Mouse (Mus musculus): ENCODE measurements around the gene Ecm1. TPM values are rescaled to one million over a fixed set of nuclear protein-coding genes. Genes with fewer than 3 reads are reported as not detected.

Ecm1 gene
- 157 and 174 TPM in 2 replicates for polyA plus RNA-seq (2012; rRNA removed)

- Histone ChIP-seq H3K27me3 (ENCODE audit: control insufficient read depth, insufficient read depth, low read length) (no peaks in the 10 kb centered on the region), H3K36me3 (ENCODE audit: control insufficient read depth, insufficient read depth, low read length) (peaks cover 33% of the 10 kb centered on the region), H3K4me3 (ENCODE audit: low read depth, low read length) (peak within 1 kb of the TSS; percentile 56), H3K4me1 (ENCODE audit: control insufficient read depth, insufficient read depth, insufficient read length, low read length) (peaks cover 9% of the 10 kb centered on the region), H3K27ac (ENCODE audit: insufficient read depth, low read depth, low read length) (peak within 1 kb of the TSS; percentile 72)
- 66% methylated on average over 7 of the region's 7 CpGs for WGBS
- peak; percentile 48; the same call in 1 of the 2 replicates for TF ChIP-seq POLR2A (IDR thresholded peaks at IDR 0.05; ENCODE audit: low read depth, low read length)
- no peak for TF ChIP-seq CTCF (IDR thresholded peaks at IDR 0.05; ENCODE audit: extremely low read depth, insufficient read length, insufficient replicate concordance, low read depth, low read length)
Measured at GRCm38 (mm10) chr3:95739353-95740104, at the start of gene Ecm1. Gene Ecm1 (minus strand): TSS chr3:95739569.

GRCm38 (mm10) chr3:95785501-95785900, 46.1 kb upstream of the Ecm1 start:
- Histone ChIP-seq H3K27me3 (ENCODE audit: control insufficient read depth, insufficient read depth, low read length) (no peaks in the 10 kb centered on the region), H3K4me1 (ENCODE audit: control insufficient read depth, insufficient read depth, insufficient read length, low read length) (no peaks in the 10 kb centered on the region), H3K4me3 (ENCODE audit: low read depth, low read length) (no peak overlapping the region), H3K36me3 (ENCODE audit: control insufficient read depth, insufficient read depth, low read length) (peaks cover 54% of the 10 kb centered on the region), H3K27ac (ENCODE audit: insufficient read depth, low read depth, low read length) (no peak overlapping the region)
- 86% methylated on average over 4 of the region's 4 CpGs for WGBS
- TF ChIP-seq POLR2A (IDR thresholded peaks at IDR 0.05; ENCODE audit: low read depth, low read length) (no peak), CTCF (IDR thresholded peaks at IDR 0.05; ENCODE audit: extremely low read depth, insufficient read length, insufficient replicate concordance, low read depth, low read length) (no peak)

DNA sequence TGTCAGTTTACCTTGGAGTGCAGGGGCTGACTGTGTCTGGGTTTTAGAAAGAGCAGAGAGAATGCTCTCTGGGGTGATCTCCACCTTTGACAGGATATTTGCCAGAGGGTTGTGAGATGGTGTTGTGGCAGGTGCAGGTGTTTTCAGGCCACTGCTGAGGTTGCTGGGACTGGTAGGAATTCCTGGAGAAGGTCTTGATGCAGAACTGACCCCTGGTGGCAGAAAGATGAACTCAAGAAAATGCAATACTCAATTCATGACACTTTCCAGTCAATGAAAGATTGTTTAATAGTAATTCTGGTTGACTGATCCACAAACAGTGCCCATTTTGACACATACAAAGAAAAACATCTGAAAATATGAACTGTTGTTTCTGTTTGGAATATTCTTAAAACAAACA, 32.6 kb upstream of the Ecm1 start:
- Histone ChIP-seq H3K27ac (ENCODE audit: insufficient read depth, low read depth, low read length) (no peak overlapping the region), H3K36me3 (ENCODE audit: control insufficient read depth, insufficient read depth, low read length) (peaks cover 45% of the 10 kb centered on the region), H3K27me3 (ENCODE audit: control insufficient read depth, insufficient read depth, low read length) (no peaks in the 10 kb centered on the region), H3K4me3 (ENCODE audit: low read depth, low read length) (no peak overlapping the region), H3K4me1 (ENCODE audit: control insufficient read depth, insufficient read depth, insufficient read length, low read length) (no peaks in the 10 kb centered on the region)
- TF ChIP-seq CTCF (IDR thresholded peaks at IDR 0.05; ENCODE audit: extremely low read depth, insufficient read length, insufficient replicate concordance, low read depth, low read length) (peak; percentile 62; the same call in 1 of the 2 replicates), POLR2A (IDR thresholded peaks at IDR 0.05; ENCODE audit: low read depth, low read length) (no peak)

- Histone ChIP-seq H3K4me1 (ENCODE audit: control insufficient read depth, insufficient read depth, insufficient read length, low read length) (no peaks in the 10 kb centered on the region), H3K27me3 (ENCODE audit: control insufficient read depth, insufficient read depth, low read length) (no peaks in the 10 kb centered on the region), H3K27ac (ENCODE audit: insufficient read depth, low read depth, low read length) (no peak overlapping the region), H3K36me3 (ENCODE audit: control insufficient read depth, insufficient read depth, low read length) (peaks cover 41% of the 10 kb centered on the region), H3K4me3 (ENCODE audit: low read depth, low read length) (no peak overlapping the region)
- TF ChIP-seq POLR2A (IDR thresholded peaks at IDR 0.05; ENCODE audit: low read depth, low read length) (no peak), CTCF (IDR thresholded peaks at IDR 0.05; ENCODE audit: extremely low read depth, insufficient read length, insufficient replicate concordance, low read depth, low read length) (no peak)
- 90% methylated on average over 10 of the region's 10 CpGs for WGBS
Measured at GRCm38 (mm10) chr3:95765534-95765933, 26.2 kb upstream of the Ecm1 start.

DNA sequence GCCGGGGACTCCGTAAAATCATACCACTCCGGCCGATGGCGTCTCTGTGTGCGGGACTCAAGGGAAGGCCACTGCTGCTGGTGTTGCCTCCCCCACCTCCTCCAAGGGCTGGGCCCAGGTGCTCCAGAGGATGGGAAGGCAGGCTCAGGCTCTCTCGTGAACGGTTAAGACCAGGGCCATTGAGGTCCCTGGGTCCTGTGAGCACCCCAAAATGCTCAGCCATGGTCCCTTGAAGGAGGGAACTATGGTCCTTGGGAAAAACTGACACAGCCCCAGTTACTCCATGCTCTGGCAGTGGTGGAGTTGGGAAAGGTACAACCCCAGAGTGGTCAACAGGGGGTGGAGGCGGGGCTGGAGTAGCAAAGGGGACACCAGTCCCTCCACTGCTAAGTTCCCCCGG, 24.4 kb upstream of the Ecm1 start:
- Histone ChIP-seq H3K4me3 (ENCODE audit: low read depth, low read length) (no peak overlapping the region), H3K27me3 (ENCODE audit: control insufficient read depth, insufficient read depth, low read length) (no peaks in the 10 kb centered on the region), H3K27ac (ENCODE audit: insufficient read depth, low read depth, low read length) (no peak overlapping the region), H3K36me3 (ENCODE audit: control insufficient read depth, insufficient read depth, low read length) (peaks cover 35% of the 10 kb centered on the region), H3K4me1 (ENCODE audit: control insufficient read depth, insufficient read depth, insufficient read length, low read length) (no peaks in the 10 kb centered on the region)
- TF ChIP-seq CTCF (IDR thresholded peaks at IDR 0.05; ENCODE audit: extremely low read depth, insufficient read length, insufficient replicate concordance, low read depth, low read length) (no peak), POLR2A (IDR thresholded peaks at IDR 0.05; ENCODE audit: low read depth, low read length) (no peak)
- WGBS: 84% methylated on average over 10 of the region's 10 CpGs

- H3K36me3 ChIP-seq (ENCODE audit: control insufficient read depth, insufficient read depth, low read length): peaks cover 29% of the 10 kb centered on the region
- WGBS: 59% methylated on average over 6 of the region's 6 CpGs
- H3K4me3 ChIP-seq (ENCODE audit: low read depth, low read length): no peak overlapping the region
- H3K27me3 ChIP-seq (ENCODE audit: control insufficient read depth, insufficient read depth, low read length): no peaks in the 10 kb centered on the region
- TF ChIP-seq POLR2A (IDR thresholded peaks at IDR 0.05; ENCODE audit: low read depth, low read length): no peak
- TF ChIP-seq CTCF (IDR thresholded peaks at IDR 0.05; ENCODE audit: extremely low read depth, insufficient read length, insufficient replicate concordance, low read depth, low read length): no peak
- no peak overlapping the region for H3K27ac ChIP-seq (ENCODE audit: insufficient read depth, low read depth, low read length)
- no peaks in the 10 kb centered on the region for H3K4me1 ChIP-seq (ENCODE audit: control insufficient read depth, insufficient read depth, insufficient read length, low read length)
Measured at GRCm38 (mm10) chr3:95762961-95763360, 23.6 kb upstream of the Ecm1 start.

GRCm38 (mm10) chr3:95761771-95762170, 22.4 kb upstream of the Ecm1 start:
- TF ChIP-seq POLR2A (IDR thresholded peaks at IDR 0.05; ENCODE audit: low read depth, low read length) (no peak), CTCF (IDR thresholded peaks at IDR 0.05; ENCODE audit: extremely low read depth, insufficient read length, insufficient replicate concordance, low read depth, low read length) (no peak)
- H3K4me1 ChIP-seq (ENCODE audit: control insufficient read depth, insufficient read depth, insufficient read length, low read length): no peaks in the 10 kb centered on the region
- H3K27ac ChIP-seq (ENCODE audit: insufficient read depth, low read depth, low read length): no peak overlapping the region
- peaks cover 26% of the 10 kb centered on the region for H3K36me3 ChIP-seq (ENCODE audit: control insufficient read depth, insufficient read depth, low read length)
- WGBS: 73% methylated on average over 4 of the region's 4 CpGs
- H3K4me3 ChIP-seq (ENCODE audit: low read depth, low read length): no peak overlapping the region
- H3K27me3 ChIP-seq (ENCODE audit: control insufficient read depth, insufficient read depth, low read length): no peaks in the 10 kb centered on the region
